Mouse (Mus musculus): ENCODE measurements around the gene Kdm5b. TPM values are rescaled to one million over a fixed set of nuclear protein-coding genes. Genes with fewer than 3 reads are reported as not detected.

The Kdm5b gene
- polyA plus RNA-seq, 1 experiment from 2014 or later = 98.7 TPM

- peaks cover under 1% of the 10 kb centered on the region for H3K27me3 ChIP-seq (ENCODE audit: control insufficient read depth, insufficient read depth, low read length)
- no peaks in the 10 kb centered on the region for H3K9me3 ChIP-seq (ENCODE audit: control insufficient read depth, low read length)
- H3K36me3 ChIP-seq (ENCODE audit: control insufficient read depth, insufficient read depth, low read length) = no peaks in the 10 kb centered on the region
- 81% methylated on average over 6 of the region's 6 CpGs for WGBS
- no peak for DNase-seq (ENCODE audit: low spot score)
- no peak overlapping the region for H3K4me2 ChIP-seq (ENCODE audit: low read depth)
- no peak overlapping the region for H3K4me3 ChIP-seq (ENCODE audit: low read depth, low read length)
- no peaks in the 10 kb centered on the region for H3K4me1 ChIP-seq (ENCODE audit: control insufficient read depth, insufficient read depth, low read length)
- H3K9ac ChIP-seq (ENCODE audit: low read length) = no peak overlapping the region
- ATAC-seq (ENCODE audit: insufficient read depth, low FRiP score, low TSS enrichment) = no peak
- H3K27ac ChIP-seq (ENCODE audit: low read depth, low read length) = no peak overlapping the region
Observed at GRCm38 (mm10) chr1:134639460-134639859, 79.5 kb downstream of the Kdm5b start.

GRCm38 (mm10) chr1:134641507-134641906 is 81.5 kb downstream of the Kdm5b start:
- ATAC-seq (ENCODE audit: insufficient read depth, low FRiP score, low TSS enrichment) = no peak
- H3K9ac ChIP-seq (ENCODE audit: low read length) = no peak overlapping the region
- H3K27ac ChIP-seq (ENCODE audit: low read depth, low read length) = no peak overlapping the region
- WGBS = 18% methylated on average over 3 of the region's 3 CpGs
- H3K27me3 ChIP-seq (ENCODE audit: control insufficient read depth, insufficient read depth, low read length) = peaks cover 19% of the 10 kb centered on the region
- H3K36me3 ChIP-seq (ENCODE audit: control insufficient read depth, insufficient read depth, low read length) = no peaks in the 10 kb centered on the region
- 0 out of 2 replicates have a peak, but pooled peaks cover 6% of the 10 kb centered on the region for H3K4me1 ChIP-seq (ENCODE audit: control insufficient read depth, insufficient read depth, low read length)
- DNase-seq (ENCODE audit: low spot score) = no peak
- H3K4me3 ChIP-seq (ENCODE audit: low read depth, low read length) = no peak overlapping the region
- no peaks in the 10 kb centered on the region for H3K9me3 ChIP-seq (ENCODE audit: control insufficient read depth, low read length)
- no peak overlapping the region for H3K4me2 ChIP-seq (ENCODE audit: low read depth)

- 78% methylated on average over 6 of the region's 6 CpGs for WGBS
- Histone ChIP-seq H3K36me3 (ENCODE audit: control insufficient read depth, insufficient read depth, low read length) (no peaks in the 10 kb centered on the region), H3K4me3 (ENCODE audit: low read depth, low read length) (no peak overlapping the region), H3K27me3 (ENCODE audit: control insufficient read depth, insufficient read depth, low read length) (peaks cover 41% of the 10 kb centered on the region), H3K9ac (ENCODE audit: low read length) (no peak overlapping the region), H3K27ac (ENCODE audit: low read depth, low read length) (no peak overlapping the region), H3K4me2 (ENCODE audit: low read depth) (no peak overlapping the region), H3K4me1 (ENCODE audit: control insufficient read depth, insufficient read depth, low read length) (0 out of 2 replicates have a peak, but pooled peaks cover 10% of the 10 kb centered on the region), H3K9me3 (ENCODE audit: control insufficient read depth, low read length) (no peaks in the 10 kb centered on the region)
- DNase-seq (ENCODE audit: low spot score) (no peak), ATAC-seq (ENCODE audit: insufficient read depth, low FRiP score, low TSS enrichment) (no peak)
Observed at GRCm38 (mm10) chr1:134643702-134644101, 83.7 kb downstream of the Kdm5b start.

- Histone ChIP-seq H3K4me1 (ENCODE audit: control insufficient read depth, insufficient read depth, low read length) (0 out of 2 replicates have a peak, but pooled peaks cover 10% of the 10 kb centered on the region), H3K27me3 (ENCODE audit: control insufficient read depth, insufficient read depth, low read length) (peaks cover 45% of the 10 kb centered on the region), H3K27ac (ENCODE audit: low read depth, low read length) (no peak overlapping the region), H3K9ac (ENCODE audit: low read length) (no peak overlapping the region), H3K4me3 (ENCODE audit: low read depth, low read length) (peak overlapping the region; percentile 43), H3K36me3 (ENCODE audit: control insufficient read depth, insufficient read depth, low read length) (no peaks in the 10 kb centered on the region), H3K9me3 (ENCODE audit: control insufficient read depth, low read length) (no peaks in the 10 kb centered on the region), H3K4me2 (ENCODE audit: low read depth) (peak overlapping the region; percentile 77)
- ATAC-seq (ENCODE audit: insufficient read depth, low FRiP score, low TSS enrichment) (no peak), DNase-seq (ENCODE audit: low spot score) (no peak)
- 23% methylated on average over 16 of the region's 16 CpGs for WGBS
Observed at GRCm38 (mm10) chr1:134645408-134646200, 85.6 kb downstream of the Kdm5b start.

GRCm38 (mm10) chr1:134646261-134646962 is 86.4 kb downstream of the Kdm5b start, which contains the start of gene Syt2:
TSS of gene Syt2 (plus strand) at chr1:134646677.
- peak; percentile 60; the same call in 1 of the 2 replicates for ATAC-seq (ENCODE audit: insufficient read depth, low FRiP score, low TSS enrichment)
- H3K27me3 ChIP-seq (ENCODE audit: control insufficient read depth, insufficient read depth, low read length) = peaks cover 45% of the 10 kb centered on the region

GRCm38 (mm10) chr1:134646963-134647282 is 87.0 kb downstream of the Kdm5b start:
- Histone ChIP-seq H3K9ac (ENCODE audit: low read length) (peak overlapping the region; percentile 26), H3K4me3 (ENCODE audit: low read depth, low read length) (peak overlapping the region; percentile 43), H3K9me3 (ENCODE audit: control insufficient read depth, low read length) (no peaks in the 10 kb centered on the region), H3K36me3 (ENCODE audit: control insufficient read depth, insufficient read depth, low read length) (no peaks in the 10 kb centered on the region), H3K27me3 (ENCODE audit: control insufficient read depth, insufficient read depth, low read length) (peaks cover 45% of the 10 kb centered on the region), H3K27ac (ENCODE audit: low read depth, low read length) (no peak overlapping the region), H3K4me1 (ENCODE audit: control insufficient read depth, insufficient read depth, low read length) (0 out of 2 replicates have a peak, but pooled peaks cover 10% of the 10 kb centered on the region), H3K4me2 (ENCODE audit: low read depth) (peak overlapping the region; percentile 77)
- DNase-seq (ENCODE audit: low spot score) (no peak), ATAC-seq (ENCODE audit: insufficient read depth, low FRiP score, low TSS enrichment) (no peak)
- under 1% methylated on average over 28 of the region's 28 CpGs for WGBS

More at GRCm38 (mm10) chr1:134646261-134646962, 86.4 kb downstream of the Kdm5b start, which contains the start of gene Syt2:
- DNase-seq (ENCODE audit: low spot score) = peak; percentile 67
- Histone ChIP-seq H3K27ac (ENCODE audit: low read depth, low read length) (no peak within 1 kb of the TSS), H3K4me2 (ENCODE audit: low read depth) (peak within 1 kb of the TSS; percentile 77), H3K4me1 (ENCODE audit: control insufficient read depth, insufficient read depth, low read length) (0 out of 2 replicates have a peak, but pooled peaks cover 10% of the 10 kb centered on the region), H3K9ac (ENCODE audit: low read length) (peak within 1 kb of the TSS; percentile 26), H3K36me3 (ENCODE audit: control insufficient read depth, insufficient read depth, low read length) (no peaks in the 10 kb centered on the region), H3K4me3 (ENCODE audit: low read depth, low read length) (peak within 1 kb of the TSS; percentile 43), H3K9me3 (ENCODE audit: control insufficient read depth, low read length) (no peaks in the 10 kb centered on the region)
- WGBS = under 1% methylated on average over 41 of the region's 63 CpGs

- no peaks in the 10 kb centered on the region for H3K36me3 ChIP-seq (ENCODE audit: control insufficient read depth, insufficient read depth, low read length)
- no peak overlapping the region for H3K9ac ChIP-seq (ENCODE audit: low read length)
- no peak for DNase-seq (ENCODE audit: low spot score)
- WGBS = 22% methylated on average over 7 of the region's 7 CpGs
- H3K4me3 ChIP-seq (ENCODE audit: low read depth, low read length) = no peak overlapping the region
- no peaks in the 10 kb centered on the region for H3K9me3 ChIP-seq (ENCODE audit: control insufficient read depth, low read length)
- no peak overlapping the region for H3K4me2 ChIP-seq (ENCODE audit: low read depth)
- 0 out of 2 replicates have a peak, but pooled peaks cover 10% of the 10 kb centered on the region for H3K4me1 ChIP-seq (ENCODE audit: control insufficient read depth, insufficient read depth, low read length)
- no peak overlapping the region for H3K27ac ChIP-seq (ENCODE audit: low read depth, low read length)
- H3K27me3 ChIP-seq (ENCODE audit: control insufficient read depth, insufficient read depth, low read length) = peaks cover 45% of the 10 kb centered on the region
- no peak for ATAC-seq (ENCODE audit: insufficient read depth, low FRiP score, low TSS enrichment)
Observed at GRCm38 (mm10) chr1:134647591-134647990, 87.6 kb downstream of the Kdm5b start.

GRCm38 (mm10) chr1:134650816-134651215 is 90.8 kb downstream of the Kdm5b start:
- peaks cover 33% of the 10 kb centered on the region for H3K27me3 ChIP-seq (ENCODE audit: control insufficient read depth, insufficient read depth, low read length)
- no peak overlapping the region for H3K4me2 ChIP-seq (ENCODE audit: low read depth)
- H3K36me3 ChIP-seq (ENCODE audit: control insufficient read depth, insufficient read depth, low read length) = no peaks in the 10 kb centered on the region
- H3K4me3 ChIP-seq (ENCODE audit: low read depth, low read length) = no peak overlapping the region
- 89% methylated on average over 5 of the region's 5 CpGs for WGBS
- no peaks in the 10 kb centered on the region for H3K9me3 ChIP-seq (ENCODE audit: control insufficient read depth, low read length)
- no peak for DNase-seq (ENCODE audit: low spot score)
- 0 out of 2 replicates have a peak, but pooled peaks cover 9% of the 10 kb centered on the region for H3K4me1 ChIP-seq (ENCODE audit: control insufficient read depth, insufficient read depth, low read length)
- no peak overlapping the region for H3K27ac ChIP-seq (ENCODE audit: low read depth, low read length)
- no peak overlapping the region for H3K9ac ChIP-seq (ENCODE audit: low read length)
- no peak for ATAC-seq (ENCODE audit: insufficient read depth, low FRiP score, low TSS enrichment)
